Mouse (Mus musculus) heart, embryonic 13.5 days (tissue): Measurements from ENCODE around the gene Zswim8. TPM values are rescaled to one million over a fixed set of nuclear protein-coding genes. Genes with fewer than 3 reads are reported as not detected.

ENCODE experiments used
- ATAC-seq: fragments of 200-750 bp; cut with Nextera tagmentation; 2 replicates; pipeline ENCODE4 v1.8.0; 2017; ENCODE audit warnings: moderate TSS enrichment; ENCODE audit not compliant: insufficient number of reproducible peaks, low FRiP score, low TSS enrichment; ENCODE audit errors: extremely low read depth
- H3K27ac ChIP-seq: fragments of 300-500 bp; sonication (generic); replicated peaks from 2 replicates; pipeline ENCODE4 v1.5.1; 2015; ENCODE audit warnings: moderate library complexity, mild to moderate bottlenecking, inconsistent platforms
- H3K27me3 ChIP-seq: fragments of 300-500 bp; sonication (generic); replicated peaks from 2 replicates; pipeline ENCODE4 v1.6.1; 2015; ENCODE audit warnings: mild to moderate bottlenecking, inconsistent platforms
- H3K36me3 ChIP-seq: fragments of 300-500 bp; sonication (generic); 2 replicates; pipeline ENCODE4 v1.6.1; 2015; ENCODE audit warnings: mild to moderate bottlenecking, inconsistent platforms
- H3K4me1 ChIP-seq: fragments of 300-500 bp; sonication (generic); 2 replicates; pipeline ENCODE4 v1.6.1; 2015; ENCODE audit warnings: inconsistent platforms
- H3K4me2 ChIP-seq: fragments of 300-500 bp; sonication (generic); 2 replicates; pipeline ENCODE4 v1.6.1; 2015; ENCODE audit warnings: inconsistent platforms, mild to moderate bottlenecking, moderate library complexity
- H3K4me3 ChIP-seq: fragments of 300-500 bp; sonication (generic); 2 replicates; pipeline ENCODE4 v1.5.1; 2015; ENCODE audit warnings: moderate library complexity, mild to moderate bottlenecking, inconsistent platforms
- H3K9ac ChIP-seq: fragments of 300-500 bp; sonication (generic); 2 replicates; pipeline ENCODE4 v1.6.1; 2015; ENCODE audit warnings: inconsistent platforms, mild to moderate bottlenecking, moderate library complexity
- H3K9me3 ChIP-seq: fragments of 300-500 bp; sonication (generic); 2 replicates; pipeline ENCODE4 v1.6.1; 2016; ENCODE audit warnings: inconsistent platforms
- WGBS: fragments of 180-500 bp; shearing (Covaris S2); methylation state at CpG from one replicate; pipeline ENCODE4 v1.1.7; 2015; ENCODE audit warnings: mixed read lengths; 5-methylcytosine and 5-hydroxymethylcytosine counted together
- polyA plus RNA-seq: library from polyadenylated mRNA; unstranded; fragments of >200 nt; fragmentation: Nextera tagmentation; extraction: Ambion mirVana; gene quantifications from 2 replicates; pipeline ENCODE4 v1.2.1, GENCODE M21; 2015

The Zswim8 gene
- polyA plus RNA-seq, 1 experiment from 2014 or later, result 23.4 TPM

DNA sequence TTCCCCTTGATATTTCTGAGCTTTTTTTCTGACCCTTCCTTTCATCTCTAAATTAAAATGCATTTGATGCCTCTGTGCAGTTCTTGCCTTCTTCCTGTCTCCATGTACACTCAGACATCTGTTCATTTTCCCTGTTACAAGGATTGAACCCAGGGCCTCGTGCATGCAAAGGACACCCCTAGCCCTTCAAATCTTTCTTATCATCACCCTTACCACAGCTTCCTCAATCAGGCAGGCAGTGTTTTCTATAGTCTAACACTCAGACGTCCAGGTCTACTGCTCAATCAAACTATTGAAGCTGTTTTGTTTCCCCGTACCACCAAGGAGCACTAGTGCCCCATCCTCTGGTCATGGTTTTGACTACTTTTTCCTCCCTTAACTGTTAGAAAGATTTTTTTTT is 46.4 kb downstream of the Zswim8 start:
- ATAC-seq, result no peak
- Histone ChIP-seq H3K9me3 (no peaks in the 10 kb centered on the region), H3K9ac (no peak overlapping the region), H3K4me1 (peaks cover 21% of the 10 kb centered on the region), H3K4me2 (no peak overlapping the region), H3K4me3 (no peak overlapping the region), H3K36me3 (peaks cover 69% of the 10 kb centered on the region), H3K27ac (no peak overlapping the region), H3K27me3 (no peaks in the 10 kb centered on the region)
- 59% methylated on average over 3 of the region's 3 CpGs for WGBS

- Histone ChIP-seq H3K4me3 (no peak overlapping the region), H3K9ac (no peak overlapping the region), H3K4me1 (peaks cover 12% of the 10 kb centered on the region), H3K27me3 (no peaks in the 10 kb centered on the region), H3K9me3 (no peaks in the 10 kb centered on the region), H3K4me2 (no peak overlapping the region), H3K27ac (no peak overlapping the region), H3K36me3 (peaks cover 100% of the 10 kb centered on the region)
- ATAC-seq, result no peak
- WGBS, result 92% methylated on average over 22 of the region's 22 CpGs
Measured at GRCm38 (mm10) chr14:20757370-20757907, 50.1 kb downstream of the Zswim8 start.

GRCm38 (mm10) chr14:20758768-20759435 is 51.5 kb downstream of the Zswim8 start:
- Histone ChIP-seq H3K27me3 (no peaks in the 10 kb centered on the region), H3K9me3 (no peaks in the 10 kb centered on the region), H3K4me3 (no peak overlapping the region), H3K9ac (no peak overlapping the region), H3K27ac (peak overlapping the region; percentile 36; the same call in 1 of the 2 replicates), H3K4me1 (peaks cover 12% of the 10 kb centered on the region), H3K4me2 (no peak overlapping the region), H3K36me3 (peaks cover 100% of the 10 kb centered on the region)
- 0 out of 2 replicates have a peak, but pooled peaks have one; percentile 22 for ATAC-seq
- WGBS, result 59% methylated on average over 8 of the region's 8 CpGs

DNA sequence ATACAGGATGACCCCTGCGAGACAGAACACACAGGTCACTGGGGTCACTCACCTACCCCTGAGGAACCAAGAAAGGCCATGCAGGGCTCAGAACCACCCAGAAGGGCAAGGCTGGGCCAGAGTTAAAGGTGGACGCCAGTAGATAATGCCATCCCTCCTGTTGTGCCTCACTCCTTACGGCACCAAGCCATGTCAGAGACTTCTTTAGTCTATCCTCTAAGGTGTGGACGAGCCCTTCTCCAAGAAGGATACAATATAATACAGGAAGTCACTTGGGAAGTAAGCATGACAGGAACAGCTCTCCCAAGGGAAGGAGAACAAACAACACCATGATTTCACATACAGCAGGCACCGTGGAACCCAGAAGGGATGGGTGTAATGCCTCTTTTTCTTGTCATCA is 57.6 kb downstream of the Zswim8 start:
- Histone ChIP-seq H3K4me1 (peaks cover 47% of the 10 kb centered on the region), H3K9me3 (no peaks in the 10 kb centered on the region), H3K4me3 (no peak overlapping the region), H3K27me3 (no peaks in the 10 kb centered on the region), H3K36me3 (peaks cover 84% of the 10 kb centered on the region), H3K9ac (peak overlapping the region; percentile 70), H3K27ac (peak overlapping the region; percentile 95), H3K4me2 (0 out of 2 replicates have a peak overlapping the region, but pooled peaks have one; percentile 19)
- no peak for ATAC-seq
- 71% methylated on average over 5 of the region's 5 CpGs for WGBS

- no peaks in the 10 kb centered on the region for H3K27me3 ChIP-seq
- H3K36me3 ChIP-seq, result peaks cover 83% of the 10 kb centered on the region
- H3K4me3 ChIP-seq, result no peak overlapping the region
- H3K9me3 ChIP-seq, result no peaks in the 10 kb centered on the region
- peak overlapping the region; percentile 19; the same call in 1 of the 2 replicates for H3K4me2 ChIP-seq
- H3K9ac ChIP-seq, result peak overlapping the region; percentile 70
- WGBS, result 11% methylated on average over 12 of the region's 12 CpGs
- ATAC-seq, result peak; percentile 55; the same call in 1 of the 2 replicates
- H3K4me1 ChIP-seq, result peaks cover 47% of the 10 kb centered on the region
- peak overlapping the region; percentile 95 for H3K27ac ChIP-seq
Measured at GRCm38 (mm10) chr14:20765642-20766258, 58.4 kb downstream of the Zswim8 start.

DNA sequence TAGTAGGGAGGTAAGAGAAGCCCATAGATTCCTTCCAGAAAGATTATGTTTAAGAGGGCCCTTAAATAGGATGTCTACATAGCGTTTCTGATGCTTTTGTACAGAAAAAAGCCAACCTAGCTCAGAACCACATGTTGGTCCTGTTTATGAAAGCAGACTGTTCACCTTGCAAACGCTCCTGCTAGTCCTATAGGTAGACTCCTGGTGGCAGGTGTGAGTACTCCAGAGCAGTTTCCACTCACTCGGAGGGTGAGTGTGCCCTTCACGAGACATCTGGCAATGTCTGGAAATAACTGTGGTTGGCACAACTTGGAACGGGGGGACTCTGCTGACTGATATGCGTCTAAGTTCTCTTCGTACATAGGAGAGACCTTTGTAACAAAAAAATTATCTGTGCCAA is 60.6 kb downstream of the Zswim8 start:
- peak overlapping the region; percentile 33; the same call in 1 of the 2 replicates for H3K4me2 ChIP-seq

DNA sequence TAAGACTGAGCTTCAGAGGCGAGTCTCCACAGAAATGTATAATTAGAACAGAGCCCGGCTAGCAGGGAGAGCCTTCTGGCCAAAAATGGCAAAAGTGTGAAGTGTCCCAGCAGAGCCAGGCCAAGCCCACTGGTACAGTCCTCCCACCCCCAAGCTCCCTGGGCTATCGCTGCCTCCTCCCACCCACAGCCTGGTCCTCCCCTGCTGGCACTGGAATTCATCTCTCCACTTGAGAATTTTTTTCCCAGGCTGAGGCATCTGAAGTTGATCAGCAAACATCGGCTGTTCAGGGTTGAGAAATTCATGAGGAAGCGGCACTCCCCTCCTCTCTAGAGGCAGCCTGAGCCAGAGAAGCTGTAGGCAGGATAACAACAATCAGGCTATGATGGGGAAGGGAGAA is 61.2 kb downstream of the Zswim8 start:
- peak; percentile 55; the same call in 1 of the 2 replicates for ATAC-seq
- Histone ChIP-seq H3K36me3 (peaks cover 70% of the 10 kb centered on the region), H3K4me2 (peak overlapping the region; percentile 33), H3K4me3 (no peak overlapping the region), H3K9me3 (no peaks in the 10 kb centered on the region), H3K9ac (peak overlapping the region; percentile 62), H3K4me1 (peaks cover 68% of the 10 kb centered on the region), H3K27ac (peak overlapping the region; percentile 95), H3K27me3 (no peaks in the 10 kb centered on the region)
- WGBS, result 36% methylated on average over 5 of the region's 5 CpGs

More for the DNA sequence above, 60.6 kb downstream of the Zswim8 start:
- Histone ChIP-seq H3K9ac (peak overlapping the region; percentile 69), H3K27ac (peak overlapping the region; percentile 95), H3K4me1 (peaks cover 62% of the 10 kb centered on the region), H3K27me3 (no peaks in the 10 kb centered on the region), H3K36me3 (peaks cover 77% of the 10 kb centered on the region), H3K4me3 (no peak overlapping the region), H3K9me3 (no peaks in the 10 kb centered on the region)
- 73% methylated on average over 7 of the region's 7 CpGs for WGBS
- no peak for ATAC-seq

DNA sequence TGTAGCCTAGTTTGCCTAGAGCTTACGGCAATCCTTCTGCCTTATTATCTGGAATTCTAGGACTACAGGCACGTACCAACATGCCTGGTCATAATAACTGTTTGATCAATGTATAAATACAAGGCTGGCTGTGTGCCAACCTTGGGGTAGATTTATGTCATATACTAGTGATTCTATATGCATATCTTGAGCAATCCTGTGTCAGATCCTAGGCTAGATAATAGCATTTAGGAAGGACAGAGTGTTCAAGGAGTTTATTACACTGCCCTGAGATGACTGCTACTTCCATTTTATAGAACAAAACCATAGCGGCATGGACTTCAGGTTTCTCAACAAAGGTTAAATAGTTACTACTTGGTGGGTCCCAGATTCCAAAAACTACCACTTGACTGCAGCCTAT is 64.6 kb downstream of the Zswim8 start:
- Histone ChIP-seq H3K36me3 (peaks cover 59% of the 10 kb centered on the region), H3K4me2 (no peak overlapping the region), H3K4me1 (peaks cover 73% of the 10 kb centered on the region), H3K27me3 (no peaks in the 10 kb centered on the region), H3K9ac (no peak overlapping the region), H3K4me3 (no peak overlapping the region), H3K9me3 (no peaks in the 10 kb centered on the region), H3K27ac (no peak overlapping the region)
- 89% methylated on average over 3 of the region's 3 CpGs for WGBS
- no peak for ATAC-seq

DNA sequence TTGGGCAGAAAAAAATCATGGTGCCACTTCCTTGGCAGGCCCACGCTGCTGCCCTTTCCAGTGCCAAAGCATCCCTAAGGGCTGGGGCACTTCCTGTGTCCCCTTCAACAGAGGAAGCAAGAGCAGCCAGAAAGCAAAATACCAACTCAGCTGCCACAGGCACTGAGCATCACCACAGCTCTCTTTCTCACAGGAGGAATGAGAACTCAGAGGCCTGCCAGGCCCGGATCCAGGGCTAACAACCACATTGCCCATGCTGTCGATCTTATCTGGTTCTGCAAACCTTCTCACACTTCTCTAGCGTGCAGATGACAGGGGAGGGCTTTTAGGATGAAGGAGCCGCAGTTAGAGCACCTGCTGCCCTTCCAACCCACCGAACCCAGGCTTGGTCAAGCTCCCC is 65.5 kb downstream of the Zswim8 start:
- peaks cover 61% of the 10 kb centered on the region for H3K36me3 ChIP-seq
- no peak overlapping the region for H3K4me3 ChIP-seq
- no peak for ATAC-seq
- WGBS, result 31% methylated on average over 6 of the region's 6 CpGs
- peak overlapping the region; percentile 34 for H3K9ac ChIP-seq
- H3K27me3 ChIP-seq, result no peaks in the 10 kb centered on the region
- H3K27ac ChIP-seq, result peak overlapping the region; percentile 51
- H3K9me3 ChIP-seq, result no peaks in the 10 kb centered on the region
- H3K4me2 ChIP-seq, result no peak overlapping the region
- peaks cover 64% of the 10 kb centered on the region for H3K4me1 ChIP-seq
